Comparison of ENCODE assay signal across 10 mouse cellular contexts in genomic region chr2:103900384-103900783, GRCm38 (mm10). TPM values are rescaled to one million over a fixed set of nuclear protein-coding genes. Genes with fewer than 3 reads are reported as not detected.
DNase-seq lines count a peak whose midpoint lies in the region; ATAC-seq and TF ChIP-seq lines count a peak whose summit lies in the region.
"Had no signal": no experiment of that assay in that cellular context is flagged by ENCODE, and none has a peak within 500 bp of the region (broad histone marks: within the 10 kb centered on the region; RNA-seq: fewer than 3 reads in every experiment).

No protein-coding gene starts in this region.

- whole genome bisulfite sequencing in kidney, embryonic 16.5 days: 59% methylated on average over 5 of the region's 5 CpGs
- WGBS in heart, adult 2 months: 29% methylated on average over 5 of the region's 5 CpGs
- 77% methylated on average over 5 of the region's 5 CpGs for WGBS in macrophage (ENCODE audit: missing documents)
- 58% methylated on average over 5 of the region's 5 CpGs for WGBS in hindbrain, embryonic 16.5 days
- 76% methylated on average over 5 of the region's 5 CpGs for WGBS in forebrain, embryonic 12.5 days

- H3K9ac ChIP-seq in kidney, embryonic 16.5 days (replicated peaks; ENCODE audit: low read length): no peak overlapping the region
- H3K9ac ChIP-seq in heart, adult 2 months (ENCODE audit: low read depth, low read length): no peak overlapping the region
- H3K9ac ChIP-seq in hindbrain, embryonic 16.5 days (ENCODE audit: low read depth, low read length): no peak overlapping the region
- no peak overlapping the region for H3K9ac ChIP-seq in forebrain, embryonic 12.5 days
- H3K9ac ChIP-seq: hindbrain, embryonic 12.5 days had no signal

- H3K4me1 ChIP-seq in kidney, embryonic 16.5 days (ENCODE audit: insufficient read depth, low read length): peaks cover 16% of the 10 kb centered on the region
- H3K4me1 ChIP-seq in heart, adult 2 months (ENCODE audit: control insufficient read depth, insufficient read depth, low read length): peaks cover 29% of the 10 kb centered on the region
- H3K4me1 ChIP-seq in hindbrain, embryonic 16.5 days (ENCODE audit: control insufficient read depth, insufficient read depth, low read depth, low read length): peaks cover 6% of the 10 kb centered on the region; the same call in 1 of the 2 replicates
- H3K4me1 ChIP-seq in forebrain, embryonic 12.5 days: peaks cover 7% of the 10 kb centered on the region

- no peak for ATAC-seq in kidney, embryonic 16.5 days (ENCODE audit: low FRiP score, low TSS enrichment)
- ATAC-seq in hindbrain, embryonic 16.5 days: no peak
- no peak for ATAC-seq in forebrain, embryonic 12.5 days (ENCODE audit: low FRiP score)

- H3K27me3 ChIP-seq in kidney, embryonic 16.5 days (ENCODE audit: insufficient read depth, low read length): no peaks in the 10 kb centered on the region
- no peaks in the 10 kb centered on the region for H3K27me3 ChIP-seq in heart, adult 2 months (ENCODE audit: control insufficient read depth, insufficient read depth, low read length)
- H3K27me3 ChIP-seq in hindbrain, embryonic 16.5 days (replicated peaks; ENCODE audit: control insufficient read depth, insufficient read depth, low read length): no peaks in the 10 kb centered on the region
- H3K27me3 ChIP-seq in forebrain, embryonic 12.5 days: no peaks in the 10 kb centered on the region
- H3K27me3 ChIP-seq: hindbrain, embryonic 12.5 days had no signal

- H3K27ac ChIP-seq in kidney, embryonic 16.5 days (ENCODE audit: low read length): no peak overlapping the region
- peak overlapping the region; percentile 15 for H3K27ac ChIP-seq in heart, adult 2 months
- H3K27ac ChIP-seq in macrophage: peak overlapping the region; percentile 97
- H3K27ac ChIP-seq in hindbrain, embryonic 16.5 days (ENCODE audit: low read depth, low read length): no peak overlapping the region
- no peak overlapping the region for H3K27ac ChIP-seq in forebrain, embryonic 12.5 days
- H3K27ac ChIP-seq: hindbrain, embryonic 12.5 days had no signal

- DNase-seq in kidney, adult 18-20 months: peak; percentile 31
- DNase-seq in heart, adult 2 months: peak; percentile 62 to 82
- DNase-seq in kidney, postnatal 36 days: peak; percentile 64 to 67
- no peak for DNase-seq in B cell, adult 2 months

- no peak for TF ChIP-seq EP300 in heart, adult 2 months (IDR thresholded peaks at IDR 0.05; ENCODE audit: insufficient read depth, low read depth, low read length)

- H3K4me2 ChIP-seq in kidney, embryonic 16.5 days (replicated peaks; ENCODE audit: low read depth, low read length): no peak overlapping the region
- no peak overlapping the region for H3K4me2 ChIP-seq in hindbrain, embryonic 16.5 days (ENCODE audit: low read length)
- H3K4me2 ChIP-seq in forebrain, embryonic 12.5 days: no peak overlapping the region
- H3K4me2 ChIP-seq: hindbrain, embryonic 12.5 days; midbrain, embryonic 11.5 days had no signal

- no peaks in the 10 kb centered on the region for H3K79me2 ChIP-seq in heart, adult 2 months (replicated peaks; ENCODE audit: control insufficient read depth, insufficient read depth, low read length)
- H3K79me2 ChIP-seq in macrophage (ENCODE audit: inconsistent target): no peaks in the 10 kb centered on the region

- TF ChIP-seq CTCF in heart, adult 2 months (IDR thresholded peaks at IDR 0.05): no peak

- H3K36me3 ChIP-seq in kidney, embryonic 16.5 days (ENCODE audit: insufficient read depth, low read length): no peaks in the 10 kb centered on the region
- H3K36me3 ChIP-seq in heart, adult 2 months (ENCODE audit: control insufficient read depth, insufficient read depth, low read length): peaks cover 4% of the 10 kb centered on the region
- H3K36me3 ChIP-seq in macrophage (ENCODE audit: inconsistent target): no peaks in the 10 kb centered on the region
- no peaks in the 10 kb centered on the region for H3K36me3 ChIP-seq in hindbrain, embryonic 16.5 days (ENCODE audit: control insufficient read depth, insufficient read depth, low read length)
- no peaks in the 10 kb centered on the region for H3K36me3 ChIP-seq in forebrain, embryonic 12.5 days (replicated peaks)
- H3K36me3 ChIP-seq: hindbrain, embryonic 12.5 days had no signal

- H3K9me3 ChIP-seq in kidney, embryonic 16.5 days (ENCODE audit: low read length): no peaks in the 10 kb centered on the region
- no peaks in the 10 kb centered on the region for H3K9me3 ChIP-seq in hindbrain, embryonic 16.5 days (ENCODE audit: control insufficient read depth, low read length)
- no peaks in the 10 kb centered on the region for H3K9me3 ChIP-seq in forebrain, embryonic 12.5 days
- H3K9me3 ChIP-seq: hindbrain, embryonic 12.5 days had no signal

- intact Hi-C loops in heart, adult 2 months (cut with DNase I): no loop called here

- no peak for TF ChIP-seq POLR2A in heart, adult 2 months (IDR thresholded peaks at IDR 0.05; ENCODE audit: insufficient read depth, low read depth, low read length)

- no peak overlapping the region for H3K4me3 ChIP-seq in kidney, embryonic 16.5 days (ENCODE audit: low read length)
- no peak overlapping the region for H3K4me3 ChIP-seq in heart, adult 2 months
- H3K4me3 ChIP-seq in macrophage (ENCODE audit: inconsistent target): no peak overlapping the region
- no peak overlapping the region for H3K4me3 ChIP-seq in hindbrain, embryonic 16.5 days (ENCODE audit: low read length)
- H3K4me3 ChIP-seq in forebrain, embryonic 12.5 days (replicated peaks): no peak overlapping the region
- H3K4me3 ChIP-seq: hindbrain, embryonic 12.5 days had no signal

RNA-seq across cellular contexts. Expression of gene Lmo2, which starts 57.4 kb away (rescaled TPM):
- polyA plus RNA-seq in kidney, embryonic 16.5 days (2015; fragmentation: Nextera tagmentation; extraction: Ambion mirVana): 33.1 and 34.9 TPM in 2 replicates
- total RNA-seq in heart, adult 2 months (2021): 10 to 100 TPM; 19.8 to 25.3 TPM
- polyA plus RNA-seq in heart, adult 2 months (2012; rRNA removed): 17.7 and 19.5 TPM in 2 replicates
- total RNA-seq in macrophage (2018; cell fraction: chromatin; rRNA removed): 100 to 1,000 TPM in 12 of 26 experiments, 10 to 100 TPM in 14; 39.5 to 213 (median 98.9) TPM
- total RNA-seq in macrophage (2018; cell fraction: cytosol; rRNA removed): 100 to 1,000 TPM; 111 to 268 (median 186) TPM
- 100 to 1,000 TPM in 23 of 26 experiments, 10 to 100 TPM in 3; 86.9 to 369 (median 162) TPM for total RNA-seq in macrophage (2018; cell fraction: nucleus; rRNA removed)
- 181 to 268 TPM (median 246 TPM) in 3 replicates for polyA plus RNA-seq in macrophage (2018)
- polyA plus RNA-seq in hindbrain, embryonic 16.5 days (2015; fragmentation: Nextera tagmentation; extraction: Ambion mirVana): 30.9 TPM in 2 replicates
- 29.1 and 39.5 TPM in 2 replicates for polyA plus RNA-seq in forebrain, embryonic 12.5 days (2016; fragmentation: Nextera tagmentation; extraction: Ambion mirVana)

Comparison
In these comparisons a context has a peak if more than half of its experiments do, and no peak if none do; other contexts are left out.
1. DNase-seq: peak in kidney, adult 18-20 months (single experiment), heart, adult 2 months (2 of 2) and kidney, postnatal 36 days (2 of 2); none in B cell, adult 2 months (0 of 2).
2. H3K27ac ChIP-seq: peak in heart, adult 2 months (single experiment) and macrophage (single experiment); none in kidney, embryonic 16.5 days (single experiment), hindbrain, embryonic 16.5 days (single experiment) and forebrain, embryonic 12.5 days (single experiment).